Mouse (Mus musculus) thymus, adult 2 months (tissue): ENCODE measurements around the gene Dst. TPM values are rescaled to one million over a fixed set of nuclear protein-coding genes. Genes with fewer than 3 reads are reported as not detected.

Experiments
- DNase-seq: peaks from one replicate; pipeline ENCODE4 v3.0.0; 2021
- H3K27ac ChIP-seq: fragments of 200-500 bp; 2 replicates; pipeline ENCODE4 v1.5.1; 2012; ENCODE audit warnings: low read length, control low read depth; ENCODE audit not compliant: control insufficient read depth, insufficient read depth
- H3K27me3 ChIP-seq: fragments of 200-500 bp; 2 replicates; pipeline ENCODE4 v1.6.1; 2012; ENCODE audit warnings: mild to moderate bottlenecking, low read length, moderate library complexity, mixed read lengths; ENCODE audit not compliant: control insufficient read depth, insufficient read depth
- H3K36me3 ChIP-seq: fragments of 200-500 bp; 2 replicates; pipeline ENCODE4 v1.6.1; 2012; ENCODE audit warnings: mild to moderate bottlenecking, low read length, moderate library complexity; ENCODE audit not compliant: control insufficient read depth, insufficient read depth
- H3K4me1 ChIP-seq: fragments of 200-500 bp; replicated peaks from 2 replicates; pipeline ENCODE4 v1.6.1; 2012; ENCODE audit warnings: low read length; ENCODE audit not compliant: control insufficient read depth, insufficient read depth
- H3K4me3 ChIP-seq: fragments of 200-500 bp; 2 replicates; pipeline ENCODE4 v1.5.1; 2012; ENCODE audit warnings: mild to moderate bottlenecking, low read length, control low read depth, moderate library complexity; ENCODE audit not compliant: control insufficient read depth, insufficient read depth
- CTCF ChIP-seq: fragments of 200-500 bp; IDR thresholded peaks from 2 replicates; pipeline ENCODE4 v1.5.1; 2012; ENCODE audit warnings: mild to moderate bottlenecking, control low read depth, low read length, moderate library complexity, borderline replicate concordance; ENCODE audit not compliant: control insufficient read depth, poor library complexity, insufficient read depth; ENCODE audit errors: extremely low read depth
- POLR2A ChIP-seq: fragments of 200-500 bp; IDR thresholded peaks from 2 replicates; pipeline ENCODE4 v1.6.1; 2012; ENCODE audit warnings: mild to moderate bottlenecking, low read length, control low read depth, moderate library complexity; ENCODE audit not compliant: control insufficient read depth, poor library complexity, insufficient read depth; ENCODE audit errors: extremely low read depth
- WGBS: fragments of 180-500 bp; shearing (Covaris S2); methylation state at CpG from one replicate; pipeline ENCODE4 v1.1.7; 2018; 5-methylcytosine and 5-hydroxymethylcytosine counted together
- polyA plus RNA-seq: library from polyadenylated mRNA; depleted of rRNA; stranded (reverse); fragments of >200 nt; gene quantifications from 2 replicates; pipeline ENCODE4 v1.2.3, GENCODE M21; 2012

Gene Dst
- polyA plus RNA-seq, 1 experiment, result 24.2 TPM

DNA sequence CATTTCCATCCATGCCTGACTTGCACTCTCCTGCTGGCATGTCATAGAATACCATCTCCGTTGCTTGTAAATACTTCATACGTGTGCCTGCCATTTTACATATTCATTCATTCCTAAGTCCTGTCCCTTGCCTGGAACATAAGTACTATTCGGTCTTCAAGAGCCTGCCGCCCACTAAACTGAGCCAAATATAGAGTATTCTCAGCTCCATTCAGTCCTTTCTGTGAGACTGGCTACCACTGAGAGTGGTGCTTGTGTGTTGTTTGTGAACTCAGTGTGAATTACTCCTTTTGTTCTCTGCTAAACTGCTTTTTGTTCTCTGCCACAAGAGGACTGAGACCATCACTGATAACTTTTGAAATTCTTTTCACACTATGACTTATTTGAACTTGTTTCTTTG lies 59.2 kb downstream of the Dst start:
- H3K27ac ChIP-seq, result no peak overlapping the region
- TF ChIP-seq POLR2A, result no peak
- TF ChIP-seq CTCF, result no peak
- WGBS, result 93% methylated on average over 4 of the region's 4 CpGs
- H3K4me3 ChIP-seq, result no peak overlapping the region
- no peaks in the 10 kb centered on the region for H3K36me3 ChIP-seq
- H3K4me1 ChIP-seq, result no peaks in the 10 kb centered on the region
- DNase-seq, result no peak
- H3K27me3 ChIP-seq, result no peaks in the 10 kb centered on the region

DNA sequence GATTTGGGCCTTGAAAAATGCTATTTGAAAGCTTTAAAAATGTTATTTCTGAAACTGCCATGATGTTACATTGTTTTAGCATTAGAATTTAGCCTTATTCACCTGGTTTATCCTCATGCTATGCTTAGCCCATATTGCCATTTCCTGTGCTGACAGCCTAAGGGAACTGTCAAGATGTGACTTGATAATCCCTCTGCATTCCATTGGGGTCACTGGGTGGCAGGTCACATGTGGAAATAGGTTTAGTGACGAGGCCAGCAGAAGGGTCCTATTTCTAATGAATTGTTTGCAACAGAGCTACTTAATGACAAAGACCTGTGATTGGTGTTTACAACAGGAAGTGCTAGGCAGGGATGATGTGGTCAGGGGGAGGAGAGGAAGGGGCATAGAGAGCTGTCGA lies 61.9 kb downstream of the Dst start:
- Histone ChIP-seq H3K4me1 (no peaks in the 10 kb centered on the region), H3K27ac (no peak overlapping the region), H3K36me3 (no peaks in the 10 kb centered on the region), H3K4me3 (no peak overlapping the region), H3K27me3 (no peaks in the 10 kb centered on the region)
- TF ChIP-seq CTCF, result no peak
- no peak for TF ChIP-seq POLR2A
- DNase-seq, result no peak
- WGBS, result 77% methylated on average over 2 of the region's 2 CpGs

DNA sequence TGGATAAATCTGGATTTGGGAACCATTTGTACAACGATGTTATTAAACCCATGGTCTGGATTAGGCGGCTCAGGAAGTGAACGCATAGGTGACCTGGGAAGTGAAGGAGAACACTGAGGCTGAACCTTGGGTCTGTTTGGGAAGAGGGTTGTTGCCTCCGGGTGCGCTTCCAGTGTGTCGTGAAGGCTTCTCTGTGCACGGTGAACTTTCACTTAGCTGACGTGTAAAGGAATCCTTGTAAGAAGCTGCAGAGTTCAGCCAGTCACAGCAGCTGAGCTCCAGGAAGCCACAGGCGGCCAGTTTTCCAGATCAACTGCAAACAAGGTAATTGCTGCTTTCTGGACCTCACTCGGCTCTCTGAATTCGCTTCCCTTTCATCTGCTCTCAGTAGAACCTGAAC lies 66.4 kb downstream of the Dst start:
- TF ChIP-seq CTCF, result no peak
- no peak for TF ChIP-seq POLR2A
- no peak for DNase-seq
- H3K4me1 ChIP-seq, result no peaks in the 10 kb centered on the region
- no peaks in the 10 kb centered on the region for H3K27me3 ChIP-seq
- WGBS, result 93% methylated on average over 11 of the region's 11 CpGs
- H3K27ac ChIP-seq, result no peak overlapping the region
- H3K36me3 ChIP-seq, result no peaks in the 10 kb centered on the region
- no peak overlapping the region for H3K4me3 ChIP-seq

DNA sequence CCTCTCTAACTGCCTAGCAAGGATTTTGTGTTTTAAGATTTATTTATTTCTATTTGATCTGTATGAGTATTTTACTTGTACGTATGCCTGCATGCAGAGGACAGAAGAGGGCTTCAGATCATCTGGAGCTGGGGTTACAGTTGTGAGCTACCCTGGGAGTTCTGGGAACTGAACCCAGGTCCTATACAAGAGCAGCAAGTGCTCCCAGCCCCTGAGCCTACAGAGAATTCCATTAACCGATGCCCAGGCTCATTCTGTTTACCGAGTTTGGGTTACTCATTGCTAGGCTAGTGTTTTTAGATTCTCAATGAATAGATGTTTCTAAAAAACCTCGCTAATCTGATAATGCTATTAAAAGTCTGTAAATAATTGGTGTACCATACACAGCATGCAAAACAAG lies 67.3 kb downstream of the Dst start:
- DNase-seq, result no peak
- TF ChIP-seq POLR2A (no peak), CTCF (no peak)
- Histone ChIP-seq H3K27ac (no peak overlapping the region), H3K27me3 (no peaks in the 10 kb centered on the region), H3K4me3 (no peak overlapping the region), H3K36me3 (no peaks in the 10 kb centered on the region), H3K4me1 (no peaks in the 10 kb centered on the region)
- WGBS, result 96% methylated on average over 4 of the region's 4 CpGs

DNA sequence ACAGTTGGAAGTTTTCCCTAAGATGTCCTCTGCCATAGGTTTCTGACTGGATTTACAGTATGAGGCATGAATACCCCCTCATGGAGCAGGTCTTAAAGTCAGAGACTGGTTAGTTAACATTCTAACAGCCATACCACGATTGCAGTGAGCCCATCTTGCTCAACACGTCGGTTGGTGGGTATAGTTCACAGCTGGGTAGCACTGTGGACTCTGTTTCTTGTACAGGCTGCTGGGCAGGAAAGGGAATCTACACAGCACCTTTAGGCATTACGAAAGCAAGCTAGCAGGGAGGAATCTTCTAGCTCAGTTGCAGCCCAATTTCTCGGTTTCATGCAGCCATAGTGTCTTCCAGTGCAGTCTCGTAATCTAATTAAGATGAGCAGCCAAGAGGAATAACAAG lies 69.8 kb downstream of the Dst start:
- TF ChIP-seq POLR2A, result no peak
- TF ChIP-seq CTCF, result no peak
- 93% methylated on average over 6 of the region's 6 CpGs for WGBS
- Histone ChIP-seq H3K27me3 (no peaks in the 10 kb centered on the region), H3K36me3 (no peaks in the 10 kb centered on the region), H3K4me3 (no peak overlapping the region), H3K27ac (no peak overlapping the region), H3K4me1 (no peaks in the 10 kb centered on the region)
- DNase-seq, result no peak

DNA sequence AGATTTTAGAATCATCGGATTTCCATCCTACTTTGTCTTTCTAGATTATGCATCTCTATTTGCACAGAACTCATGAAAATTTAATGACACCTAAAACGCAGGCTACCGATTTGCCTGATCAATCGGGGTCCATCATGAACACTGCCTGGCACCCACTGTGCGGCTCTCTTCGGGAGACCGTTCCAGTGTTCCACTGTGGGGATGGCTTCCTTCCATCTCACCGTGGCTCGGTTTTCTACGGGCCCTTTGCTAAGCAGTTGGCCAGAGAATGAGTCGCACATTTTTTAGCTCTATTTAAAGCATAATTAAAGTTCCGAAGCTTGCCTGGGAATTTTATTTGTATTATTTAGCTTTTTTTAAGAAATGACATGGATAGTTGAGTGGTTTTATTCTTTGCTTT lies 72.4 kb downstream of the Dst start:
- H3K27ac ChIP-seq, result no peak overlapping the region
- no peak overlapping the region for H3K4me3 ChIP-seq
- no peak for DNase-seq
- H3K36me3 ChIP-seq, result no peaks in the 10 kb centered on the region
- H3K27me3 ChIP-seq, result no peaks in the 10 kb centered on the region
- TF ChIP-seq CTCF (no peak), POLR2A (no peak)
- H3K4me1 ChIP-seq, result no peaks in the 10 kb centered on the region
- WGBS, result 98% methylated on average over 12 of the region's 12 CpGs

DNA sequence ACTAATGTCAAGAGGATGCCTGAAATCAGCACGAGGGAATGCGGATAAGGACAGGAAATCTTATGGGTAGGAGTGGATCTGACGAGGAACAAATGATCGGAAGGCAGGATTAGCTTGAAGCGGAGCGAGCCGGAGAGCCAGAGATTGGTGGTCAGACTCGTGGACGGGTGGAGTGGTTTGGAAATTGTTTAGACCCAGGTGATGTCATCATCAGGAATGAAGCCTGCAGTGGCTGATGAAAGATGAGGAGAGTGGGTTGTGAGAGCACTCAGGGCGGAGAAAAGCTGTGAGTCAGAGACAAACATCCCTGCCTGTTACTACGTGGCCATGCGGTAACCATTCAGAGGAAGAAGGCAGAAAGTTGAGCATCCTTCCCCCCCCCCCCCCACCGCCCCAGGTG lies 81.6 kb downstream of the Dst start:
- Histone ChIP-seq H3K4me1 (peaks cover 7% of the 10 kb centered on the region), H3K27ac (no peak overlapping the region), H3K27me3 (no peaks in the 10 kb centered on the region), H3K4me3 (no peak overlapping the region), H3K36me3 (no peaks in the 10 kb centered on the region)
- no peak for DNase-seq
- TF ChIP-seq POLR2A, result no peak
- TF ChIP-seq CTCF, result no peak
- 93% methylated on average over 13 of the region's 13 CpGs for WGBS

DNA sequence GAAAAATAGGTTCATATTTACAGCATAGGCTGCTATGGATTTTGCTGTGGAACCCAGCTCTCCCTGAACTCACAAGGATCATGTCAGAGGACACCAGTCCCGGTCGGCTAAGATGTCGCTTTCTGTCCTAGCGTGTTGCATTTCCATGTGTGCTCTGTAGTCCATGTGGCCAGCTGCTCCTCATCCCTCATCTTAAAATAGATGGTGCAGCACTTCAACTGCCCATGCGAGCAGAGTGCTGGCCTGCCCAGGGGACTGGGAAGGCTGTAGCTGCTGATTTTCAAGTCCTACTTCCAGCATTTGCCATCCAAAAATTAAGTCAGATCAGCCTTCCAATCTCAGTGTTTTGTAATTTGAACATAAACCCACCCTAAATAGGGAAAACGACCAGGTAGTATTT lies 83.0 kb downstream of the Dst start:
- Histone ChIP-seq H3K27ac (no peak overlapping the region), H3K4me1 (peaks cover 7% of the 10 kb centered on the region), H3K36me3 (no peaks in the 10 kb centered on the region), H3K4me3 (no peak overlapping the region), H3K27me3 (no peaks in the 10 kb centered on the region)
- TF ChIP-seq CTCF, result no peak
- TF ChIP-seq POLR2A, result no peak
- DNase-seq, result no peak
- 95% methylated on average over 6 of the region's 6 CpGs for WGBS
